Comparison of ENCODE assay signal across 10 mouse cellular contexts in the genomic region with DNA sequence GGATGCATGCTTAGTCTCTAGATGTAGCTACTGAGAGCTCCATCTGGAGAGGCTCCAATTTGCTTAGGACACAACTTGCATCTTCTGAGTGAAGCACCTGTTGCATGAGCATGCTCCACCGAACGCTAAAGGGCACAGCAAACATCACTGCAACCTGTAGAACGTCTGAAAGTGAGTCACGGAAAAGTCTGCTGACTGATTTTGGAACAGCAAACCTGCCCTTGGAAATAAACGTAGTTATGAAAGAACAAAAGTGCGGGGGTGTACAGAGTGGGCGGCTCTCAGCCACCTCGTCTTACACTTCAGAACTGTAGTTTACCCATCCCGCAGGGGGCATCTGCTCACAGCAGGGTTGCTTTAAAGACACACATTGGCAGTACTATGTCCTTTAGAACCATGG.
"Had no signal": no experiment of that assay in that cellular context is flagged by ENCODE, and none has a peak within 500 bp of the region (broad histone marks: within the 10 kb centered on the region; RNA-seq: fewer than 3 reads in every experiment).

No protein-coding gene starts in this region.

- H3K27me3 ChIP-seq: limb, embryonic 15.5 days; liver, embryonic 12.5 days; lung, embryonic 15.5 days had no signal

- ATAC-seq: liver, embryonic 12.5 days; midbrain, embryonic 16.5 days had no signal

- H3K36me3 ChIP-seq: limb, embryonic 15.5 days; liver, embryonic 12.5 days; lung, embryonic 15.5 days; midbrain, embryonic 12.5 days had no signal

- H3K4me1 ChIP-seq: limb, embryonic 15.5 days; liver, embryonic 12.5 days; lung, embryonic 15.5 days; midbrain, embryonic 12.5 days had no signal

- DNase-seq: kidney, postnatal 10 days; kidney, postnatal 4 days; lung, postnatal 14 days; right cerebral cortex, postnatal 14 days had no signal

- H3K9ac ChIP-seq: limb, embryonic 15.5 days; liver, embryonic 12.5 days; lung, embryonic 15.5 days; midbrain, embryonic 12.5 days had no signal

- H3K9me3 ChIP-seq: limb, embryonic 15.5 days; liver, embryonic 12.5 days; lung, embryonic 15.5 days; midbrain, embryonic 12.5 days had no signal

- H3K4me2 ChIP-seq: limb, embryonic 15.5 days; liver, embryonic 12.5 days; lung, embryonic 15.5 days; midbrain, embryonic 12.5 days had no signal

- H3K27ac ChIP-seq: left cerebral cortex, adult 2 months; limb, embryonic 15.5 days; liver, embryonic 12.5 days; lung, embryonic 15.5 days; midbrain, embryonic 12.5 days had no signal

- H3K4me3 ChIP-seq: left cerebral cortex, adult 2 months; limb, embryonic 15.5 days; liver, embryonic 12.5 days; lung, embryonic 15.5 days; midbrain, embryonic 12.5 days had no signal
